Mouse (Mus musculus) inflammation-experienced regulatory T-cells, adult 6 months (primary cell): ENCODE measurements around the gene Mavs. TPM values are rescaled to one million over a fixed set of nuclear protein-coding genes. Genes with fewer than 3 reads are reported as not detected.

Experiments used
- ATAC-seq: one replicate; pipeline ENCODE4 v1.8.0; 2017
- polyA plus RNA-seq, 3 experiments: library from polyadenylated mRNA; unstranded; fragments of 100-300 nt; shearing (Covaris generic); gene quantifications; one replicate each; pipeline ENCODE4 v1.2.1; 2017

Mavs gene
- polyA plus RNA-seq, 3 experiments from 2014 or later: 18.2 to 20.5 (median 18.8) TPM

DNA sequence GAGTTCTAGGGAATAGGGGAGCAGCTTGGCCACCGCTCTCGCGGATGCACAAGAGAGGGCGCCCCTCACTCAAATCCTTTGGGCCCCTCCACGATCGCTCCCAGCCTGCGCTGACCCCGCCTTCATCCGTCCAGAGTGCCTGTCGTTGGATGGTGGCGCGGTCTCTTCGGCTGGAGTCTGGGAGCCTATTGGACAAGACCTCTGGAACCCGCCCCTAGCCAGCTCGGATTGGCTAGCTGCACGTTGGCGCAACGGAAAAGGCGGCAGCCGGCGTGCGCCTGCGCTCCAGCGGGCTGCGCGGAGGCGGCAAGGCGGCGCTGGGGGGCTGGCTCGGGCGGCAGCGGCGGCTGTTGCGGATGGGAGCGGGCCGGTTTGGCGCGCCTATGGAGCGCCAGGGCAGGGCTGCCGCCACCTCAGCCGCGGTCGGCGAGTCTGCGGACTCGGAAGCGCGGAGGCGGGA lies 28.4 kb downstream of the Mavs start, which contains the start of gene Pank2:
Pank2 (plus strand) TSS at position 283 of the 460 bp plus-strand sequence.
- ATAC-seq: peak; percentile 96

- ATAC-seq: peak; percentile 50
Measured at GRCm38 (mm10) chr2:131262680-131263670, 29.1 kb downstream of the Mavs start.

GRCm38 (mm10) chr2:131264027-131264426 lies 30.2 kb downstream of the Mavs start:
- ATAC-seq: no peak

GRCm38 (mm10) chr2:131265056-131265455 lies 31.2 kb downstream of the Mavs start:
- ATAC-seq: no peak

DNA sequence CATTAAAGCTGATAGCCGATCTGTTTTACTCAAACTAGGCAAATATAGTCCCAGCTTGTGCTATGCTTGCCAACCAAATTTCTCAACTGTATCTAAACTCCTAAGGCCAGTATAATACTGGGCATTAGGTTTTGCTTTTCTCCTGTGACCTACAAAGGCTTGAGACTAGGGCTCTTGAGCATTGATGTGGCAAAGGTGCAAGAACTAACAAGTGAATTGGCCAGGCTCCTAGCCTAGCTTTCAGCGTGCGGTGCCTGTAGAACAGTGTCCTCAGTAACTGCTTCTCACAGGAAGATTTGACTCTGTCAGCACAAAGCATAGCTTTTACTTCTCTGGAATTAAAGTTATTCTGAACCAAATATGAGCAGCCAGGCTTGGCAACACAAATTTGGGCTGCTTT lies 41.6 kb downstream of the Mavs start:
- ATAC-seq: no peak

DNA sequence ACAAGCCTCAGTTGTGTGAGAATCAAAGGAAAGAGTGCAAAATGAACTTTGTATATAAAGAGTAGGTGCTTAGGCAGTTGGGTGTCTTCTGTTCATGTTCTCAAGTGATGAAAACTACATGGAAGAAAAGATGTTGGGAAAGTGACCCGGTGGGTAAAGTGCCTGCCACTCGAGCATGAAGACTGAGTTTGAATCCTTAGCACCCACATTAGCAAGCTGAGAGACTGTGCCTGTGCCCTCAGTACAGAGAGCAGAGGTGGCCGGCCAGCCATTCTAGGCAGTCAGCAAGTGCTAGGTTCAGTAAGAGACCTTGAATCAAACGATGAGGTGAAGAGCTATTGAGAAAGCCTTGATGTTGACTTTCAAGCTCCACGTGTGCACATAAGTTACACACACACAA lies 42.9 kb downstream of the Mavs start:
- ATAC-seq: no peak

- ATAC-seq: no peak
Measured at GRCm38 (mm10) chr2:131281596-131281995, 47.7 kb downstream of the Mavs start.

DNA sequence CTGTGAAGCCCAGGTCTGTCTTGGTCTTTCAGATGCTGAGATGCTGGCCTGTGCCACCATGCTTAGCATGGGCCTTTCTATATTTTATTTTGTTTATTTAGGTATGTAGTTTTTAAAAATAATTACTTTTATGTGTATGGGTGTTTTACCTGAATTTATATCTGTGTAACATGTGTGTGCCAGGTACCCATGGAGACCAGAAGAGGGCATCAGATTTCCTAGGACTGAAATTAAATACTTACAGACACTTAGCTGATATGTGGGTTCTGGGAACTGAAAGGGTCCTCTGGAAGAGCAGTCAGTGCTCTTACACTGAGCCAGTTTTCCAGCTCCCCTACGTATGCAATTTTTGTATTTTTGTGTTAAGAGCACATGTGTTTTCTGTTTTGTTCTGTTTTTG lies 52.4 kb downstream of the Mavs start:
- ATAC-seq: no peak

- ATAC-seq: no peak
Measured at GRCm38 (mm10) chr2:131290669-131291068, 56.8 kb downstream of the Mavs start.

DNA sequence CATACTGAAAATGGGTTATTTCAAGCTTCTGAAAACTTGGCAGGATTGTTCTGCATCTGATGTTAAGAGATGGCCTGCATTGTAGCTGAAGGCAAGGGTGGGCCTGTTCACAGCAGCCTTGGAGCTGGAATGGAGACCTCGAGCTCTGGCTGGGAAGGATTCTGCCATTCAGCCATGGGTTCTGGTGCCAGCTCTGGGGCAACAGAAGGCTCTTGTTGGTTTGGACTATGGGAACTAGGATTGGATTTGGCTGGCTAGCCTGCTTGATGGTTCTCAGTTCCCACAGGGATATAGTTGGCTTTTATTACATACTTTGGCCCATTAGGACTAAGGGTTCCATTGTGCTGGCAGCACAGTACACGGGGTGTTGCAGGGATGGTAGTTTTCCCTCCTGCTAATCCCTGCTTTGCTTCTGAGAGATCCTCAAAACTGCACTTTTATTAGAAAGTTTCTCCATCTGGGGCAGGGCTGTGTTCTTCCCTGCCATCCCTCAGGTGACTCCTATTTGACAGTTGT lies 62.9 kb downstream of the Mavs start:
- no peak for ATAC-seq

Other genes starting within 250 kb of the Mavs start
- gene Gfra4, start 191.0 kb upstream of the Mavs start, polyA plus RNA-seq: under 1 TPM in 1 of 3 experiments, not detected in 2; 0.38 TPM
- gene Adam33, start 170.2 kb upstream of the Mavs start, polyA plus RNA-seq: under 1 TPM in 2 of 3 experiments, not detected in 1; 0.15 to 0.42 TPM
- gene Siglec1, start 147.3 kb upstream of the Mavs start, polyA plus RNA-seq: not detected
- under 1 TPM in 2 of 3 experiments, not detected in 1; 0.10 to 0.40 TPM for gene Hspa12b, start 106.8 kb upstream of the Mavs start, polyA plus RNA-seq
- not detected for gene Gm11037, start 100.6 kb upstream of the Mavs start, polyA plus RNA-seq
- 10 to 100 TPM; 36.5 to 54.8 (median 46.3) TPM for gene 1700037H04Rik, start 74.0 kb upstream of the Mavs start, polyA plus RNA-seq
- gene Cenpb, start 54.0 kb upstream of the Mavs start, polyA plus RNA-seq: 1 to 10 TPM; 2.4 to 3.1 (median 2.7) TPM
- gene Cdc25b, start 47.1 kb upstream of the Mavs start, polyA plus RNA-seq: 100 to 1,000 TPM in 1 of 3 experiments, 10 to 100 TPM in 2; 55.5 to 163 (median 71.5) TPM
- under 1 TPM in 2 of 3 experiments, not detected in 1; 0.47 to 0.54 TPM for gene Spef1, start 46.8 kb upstream of the Mavs start, polyA plus RNA-seq
- 10 to 100 TPM; 13.4 to 25.1 (median 20.9) TPM for gene Ap5s1, start 27.0 kb upstream of the Mavs start, polyA plus RNA-seq
- 10 to 100 TPM in 2 of 3 experiments, 1 to 10 TPM in 1; 9.9 to 12.1 (median 11.9) TPM for gene Pank2, start 28.4 kb downstream of the Mavs start, polyA plus RNA-seq
- under 1 TPM; 0.72 to 0.91 (median 0.75) TPM for gene Rnf24, start 118.8 kb downstream of the Mavs start, polyA plus RNA-seq